Mouse (Mus musculus) adrenal gland, postnatal 10 days (tissue): ENCODE measurements at regions not wholly inside any gene's neighbourhood (a gene's known extent, or its start where the extent isn't known, plus 50 kb on each side); places are given as distances from the start of the nearest gene placed in this dataset.

Source experiments
- DNase-seq: peaks from one replicate; pipeline ENCODE4 v3.0.0; 2021; ENCODE audit warnings: mixed read lengths

DNA sequence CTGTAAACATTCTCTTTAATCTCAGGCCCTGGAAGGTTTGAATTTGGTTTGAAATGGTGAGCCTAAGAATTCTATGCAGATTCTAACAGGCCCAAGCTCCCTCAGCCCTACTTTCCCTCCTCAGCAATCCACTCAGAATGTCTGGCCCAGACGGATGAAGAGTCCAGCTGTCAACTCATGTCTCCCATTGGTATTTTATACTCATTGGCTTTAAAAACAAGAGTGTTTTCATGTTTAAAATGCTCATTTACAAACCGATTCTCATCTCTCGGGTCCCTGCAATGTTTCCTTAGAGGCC is 461.4 kb upstream of the BC052040 start:
- no peak for DNase-seq

DNA sequence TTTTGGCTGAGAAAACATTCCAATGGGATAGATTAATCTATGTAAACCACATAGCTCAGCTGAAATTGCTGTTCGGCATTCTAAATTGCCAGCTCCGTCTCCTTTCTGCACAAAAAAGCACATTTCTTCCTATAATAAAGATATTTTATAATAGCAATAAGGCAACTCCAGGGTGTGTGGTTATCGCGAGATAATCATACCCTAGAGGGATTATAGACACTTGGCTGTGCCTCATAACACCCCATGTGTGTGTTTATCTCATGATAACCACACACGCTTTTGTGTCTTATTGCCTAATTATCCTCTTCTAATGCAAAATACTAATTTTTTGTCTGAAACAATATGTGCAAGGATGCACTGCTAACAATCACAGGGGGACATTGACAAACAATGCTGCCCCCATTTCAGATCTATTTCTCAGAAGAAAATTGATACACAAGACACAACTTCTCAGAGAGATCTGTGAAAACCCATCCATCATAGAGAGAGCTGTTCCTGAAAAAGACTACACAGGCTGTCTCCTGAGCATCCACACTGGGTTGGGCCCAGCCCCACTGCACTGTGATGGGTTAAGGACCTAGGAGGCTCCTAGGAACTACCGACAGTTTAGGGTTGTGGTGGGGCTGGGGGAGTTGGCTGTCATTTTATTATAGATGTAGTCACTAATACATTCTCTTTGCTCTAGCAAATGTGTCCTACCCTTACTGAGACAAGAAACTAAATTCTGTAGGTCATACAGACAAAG is 454.7 kb upstream of the BC052040 start:
- no peak for DNase-seq

- DNase-seq: no peak
Measured at GRCm38 (mm10) chr2:115131746-115132145, 449.8 kb upstream of the BC052040 start.

DNA sequence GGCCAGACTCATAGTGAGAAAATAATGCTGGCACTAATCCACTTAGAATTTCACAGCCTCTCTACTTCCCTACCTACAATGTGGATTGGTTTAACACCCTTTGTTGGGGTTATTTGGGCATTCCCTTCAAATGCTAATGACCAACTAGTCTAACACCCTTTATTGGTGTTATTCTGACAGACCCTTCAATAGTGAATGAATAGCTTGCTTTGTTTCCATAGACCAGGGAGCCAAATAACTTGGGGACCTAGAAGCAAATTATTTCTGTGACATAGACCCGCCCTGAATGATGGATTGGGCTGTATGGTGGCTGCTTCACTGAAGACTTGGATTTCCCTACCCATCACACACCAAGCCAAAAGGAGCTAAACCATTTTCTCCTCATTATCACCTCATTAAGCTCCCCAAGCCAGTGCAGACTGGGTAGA is 449.3 kb upstream of the BC052040 start:
- no peak for DNase-seq

DNA sequence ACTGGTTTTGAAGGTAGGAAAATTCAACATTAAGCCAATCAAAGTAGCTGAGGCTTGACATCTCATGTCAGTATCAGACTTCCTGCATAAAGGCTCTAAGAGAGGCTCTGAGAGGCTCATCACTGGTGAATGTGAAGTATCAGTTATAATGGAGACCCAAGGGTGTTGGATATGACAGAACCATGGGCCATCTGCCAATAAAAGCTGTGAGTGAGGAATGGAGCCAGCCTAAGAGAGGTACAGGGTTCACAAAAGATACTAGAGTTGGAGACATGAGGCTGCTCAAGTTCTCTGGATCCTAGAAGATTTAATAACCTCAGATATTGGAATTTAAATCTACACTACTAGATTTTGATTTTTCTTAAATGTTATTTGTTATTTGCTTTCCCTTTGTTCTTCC is 440.1 kb upstream of the BC052040 start:
- DNase-seq: no peak

GRCm38 (mm10) chr2:115172111-115172510 is 409.4 kb upstream of the BC052040 start:
- DNase-seq: no peak

DNA sequence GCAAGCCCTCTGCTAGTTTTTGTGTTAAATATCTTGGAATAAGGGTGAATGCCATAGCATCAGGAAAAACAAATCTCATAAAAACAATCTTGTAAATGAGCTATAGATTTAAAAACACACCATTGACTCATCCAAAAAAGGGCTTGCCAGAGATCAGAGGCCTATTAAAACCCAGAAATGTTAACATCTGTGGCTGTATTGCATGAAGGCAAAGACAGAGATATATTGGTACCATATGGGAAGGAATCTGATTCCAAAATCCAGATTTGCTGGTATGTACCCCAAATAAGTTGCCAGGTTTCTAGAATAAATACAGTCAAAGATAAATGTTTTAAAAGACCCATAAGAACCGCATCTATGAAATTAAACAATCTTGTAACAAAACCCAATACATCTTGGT is 404.4 kb upstream of the BC052040 start:
- DNase-seq: no peak

- DNase-seq: no peak
Measured at GRCm38 (mm10) chr2:115177896-115178295, 403.6 kb upstream of the BC052040 start.

DNA sequence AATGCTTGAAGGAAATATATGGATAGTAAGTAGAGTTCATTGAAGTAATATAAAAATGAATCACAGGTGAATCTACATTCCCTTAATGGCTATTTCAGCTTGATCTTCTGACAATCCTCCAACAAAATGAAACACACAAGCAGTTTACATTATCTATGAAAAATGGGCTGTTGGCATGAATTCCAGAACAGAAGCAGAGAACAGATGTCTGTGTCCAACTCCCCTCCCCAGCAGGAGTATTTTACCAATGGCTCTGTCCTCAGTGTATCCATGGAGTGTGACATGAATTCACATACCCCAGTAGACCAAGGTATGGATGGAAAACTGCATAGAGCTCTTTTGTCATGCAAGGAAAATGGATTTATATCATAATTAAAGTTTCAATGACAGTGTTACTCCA is 370.3 kb upstream of the BC052040 start:
- DNase-seq: no peak

- DNase-seq: no peak
Measured at GRCm38 (mm10) chr2:115213181-115213970, 368.1 kb upstream of the BC052040 start.

- no peak for DNase-seq
Measured at GRCm38 (mm10) chr2:115214292-115214691, 367.2 kb upstream of the BC052040 start.

DNA sequence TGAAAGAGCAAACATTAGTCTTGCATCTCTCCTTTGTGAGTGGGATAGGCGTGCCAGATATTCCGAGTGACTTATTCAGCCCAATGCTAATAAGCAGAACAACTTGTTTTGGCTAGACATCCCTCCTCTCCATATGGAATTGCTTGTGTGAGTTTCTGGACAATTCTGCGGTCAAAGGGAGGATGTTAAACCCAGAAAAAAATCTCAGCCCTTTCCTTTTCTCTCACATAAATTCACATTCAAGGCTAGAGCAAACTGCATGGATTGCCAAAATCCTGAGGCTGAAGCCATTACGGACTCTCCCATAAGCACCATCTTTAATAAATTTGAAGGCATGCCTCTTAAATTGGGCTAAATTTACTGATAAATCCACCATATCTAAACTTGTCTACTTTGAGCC is 351.5 kb upstream of the BC052040 start:
- no peak for DNase-seq

- no peak for DNase-seq
Measured at GRCm38 (mm10) chr2:115247673-115248072, 333.8 kb upstream of the BC052040 start.

- DNase-seq: no peak
Measured at GRCm38 (mm10) chr2:115250019-115250807, 331.3 kb upstream of the BC052040 start.

- no peak for DNase-seq
Measured at GRCm38 (mm10) chr2:115257391-115257790, 324.1 kb upstream of the BC052040 start.

DNA sequence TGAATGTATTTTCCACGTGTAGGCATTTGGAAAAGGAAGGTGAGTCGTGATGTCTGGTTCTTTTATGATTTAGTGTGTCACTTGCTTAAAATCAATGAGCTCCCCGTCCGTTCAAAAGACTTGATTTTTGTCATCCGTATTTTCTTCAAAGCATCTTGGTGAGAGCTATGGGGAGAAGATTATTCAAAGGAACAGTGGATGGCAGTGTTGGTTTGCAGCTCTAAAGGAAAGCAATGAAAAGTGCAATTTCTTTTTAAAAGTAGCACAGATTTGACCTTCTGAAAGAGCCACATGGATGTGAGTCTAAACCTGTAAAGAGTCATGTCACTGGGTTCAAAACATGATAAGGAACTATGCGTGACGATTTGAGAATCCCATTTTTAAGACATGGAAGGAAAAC is 313.3 kb upstream of the BC052040 start:
- DNase-seq: no peak

- DNase-seq: no peak
Measured at GRCm38 (mm10) chr2:115277421-115277820, 304.1 kb upstream of the BC052040 start.

GRCm38 (mm10) chr2:115293020-115293419 is 288.5 kb upstream of the BC052040 start:
- no peak for DNase-seq

GRCm38 (mm10) chr2:115297463-115297862 is 284.1 kb upstream of the BC052040 start:
- no peak for DNase-seq

- no peak for DNase-seq
Measured at GRCm38 (mm10) chr2:115307248-115307647, 274.3 kb upstream of the BC052040 start.

GRCm38 (mm10) chr2:115309856-115310631 is 271.5 kb upstream of the BC052040 start:
- peak; percentile 7 for DNase-seq

GRCm38 (mm10) chr2:115318551-115318950 is 263.0 kb upstream of the BC052040 start:
- DNase-seq: no peak
